Mouse (Mus musculus) liver, adult 2 months (tissue): ENCODE data around the gene Tgfbr3.

Experiments used
- CTCF ChIP-seq: fragments of 200-500 bp; IDR thresholded peaks from 2 replicates; pipeline ENCODE4 v1.5.1; 2011; ENCODE audit warnings: low read depth, low read length, control low read depth
- POLR2A ChIP-seq: fragments of 200-500 bp; IDR thresholded peaks from 2 replicates; pipeline ENCODE4 v1.6.1; 2011; ENCODE audit warnings: low read length, control low read depth; ENCODE audit not compliant: insufficient read depth; ENCODE audit errors: extremely low read depth

DNA sequence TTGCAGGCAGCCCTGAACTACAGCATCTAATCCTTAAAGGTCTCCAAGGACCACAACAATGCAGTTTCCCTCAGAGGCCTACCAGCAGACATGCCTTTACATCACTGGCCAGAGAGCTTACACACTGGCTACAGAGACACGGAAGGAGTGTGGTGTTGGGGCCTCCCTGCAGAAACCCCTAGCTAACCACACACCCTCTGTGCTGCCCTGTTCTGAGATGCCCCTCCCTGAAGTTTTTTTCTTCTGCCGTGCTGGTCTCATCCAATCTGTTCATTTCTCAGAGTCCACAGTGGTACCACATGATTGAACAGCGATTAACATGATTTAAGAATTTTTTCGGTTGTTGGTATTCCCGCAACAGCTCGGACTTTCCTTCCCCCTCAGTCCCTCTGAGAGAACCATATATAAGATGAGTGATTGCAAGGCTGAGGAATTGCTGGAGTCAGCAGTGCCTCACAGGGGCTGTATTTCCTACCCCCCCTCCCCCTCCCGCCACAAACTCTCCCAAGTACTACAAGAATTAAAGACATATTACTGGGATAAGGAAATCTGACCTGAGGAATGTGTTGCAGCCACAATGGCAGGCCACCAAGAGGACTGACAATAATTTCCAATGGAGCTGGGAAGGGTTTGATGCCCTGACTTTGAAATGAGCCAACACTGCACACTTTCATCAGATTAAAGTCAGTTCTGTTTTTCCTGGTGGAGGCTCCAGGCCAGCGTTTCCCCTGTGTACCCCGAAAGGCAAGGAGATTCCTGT is 75.9 kb downstream of the Tgfbr3 start:
- no peak for TF ChIP-seq CTCF
- TF ChIP-seq POLR2A: no peak
